Mouse (Mus musculus) G1E (cell line): ENCODE data around the gene St6galnac3. TPM values are rescaled to one million over a fixed set of nuclear protein-coding genes. Genes with fewer than 3 reads are reported as not detected.

Experiments used
- ATAC-seq: 2 replicates; pipeline ENCODE4 v1.8.0; 2016; ENCODE audit warnings: mild to moderate bottlenecking; ENCODE audit not compliant: insufficient number of reproducible peaks, poor library complexity, low FRiP score, severe bottlenecking; ENCODE audit errors: extremely low read depth
- DNase-seq: peaks from one replicate; pipeline ENCODE4 v3.0.0; 2012; ENCODE audit warnings: low spot score
- H3K27me3 ChIP-seq: 2 replicates; pipeline ENCODE4 v1.6.1; 2012; ENCODE audit warnings: mild to moderate bottlenecking, low read length, inconsistent platforms; ENCODE audit not compliant: insufficient read depth
- H3K36me3 ChIP-seq: replicated peaks from 2 replicates; pipeline ENCODE3; 2012; ENCODE audit warnings: mild to moderate bottlenecking, inconsistent platforms
- H3K4me1 ChIP-seq: 2 replicates; pipeline ENCODE4 v1.6.1; 2012; ENCODE audit warnings: low read depth, low read length, inconsistent platforms, mixed read lengths; ENCODE audit not compliant: insufficient read depth
- H3K4me3 ChIP-seq: 2 replicates; pipeline ENCODE4 v1.5.1; 2012; ENCODE audit warnings: low read depth, mild to moderate bottlenecking, inconsistent platforms, low read length, moderate library complexity, mixed read lengths
- H3K9me3 ChIP-seq: replicated peaks from 2 replicates; pipeline ENCODE4 v1.6.1; 2012; ENCODE audit warnings: inconsistent platforms
- CTCF ChIP-seq: IDR thresholded peaks from 2 replicates; pipeline ENCODE4 v1.5.1; 2012; ENCODE audit warnings: low read depth, low read length, inconsistent platforms, mixed read lengths
- GATA1 ChIP-seq: IDR thresholded peaks from 2 replicates; pipeline ENCODE4 v1.6.1; 2012; ENCODE audit warnings: borderline replicate concordance, low read length, inconsistent platforms, mixed read lengths
- GATA2 ChIP-seq: IDR thresholded peaks from 2 replicates; pipeline ENCODE4 v1.6.1; 2012; ENCODE audit warnings: low read depth, low read length, inconsistent platforms, borderline replicate concordance
- POLR2AphosphoS5 ChIP-seq: IDR thresholded peaks from 2 replicates; pipeline ENCODE4 v1.6.1; 2012; ENCODE audit warnings: low read depth, low read length, inconsistent platforms; ENCODE audit not compliant: insufficient replicate concordance
- TAL1 ChIP-seq: conservative IDR thresholded peaks from 2 replicates; pipeline ENCODE4 v1.6.1; 2012; ENCODE audit warnings: low read depth, low read length, inconsistent platforms, mixed read lengths
- polyA plus RNA-seq: library from polyadenylated mRNA; stranded (reverse); fragments of >175 nt; gene quantifications from 2 replicates; pipeline ENCODE4 v1.2.3, GENCODE M21; 2012
- total RNA-seq, 2 experiments: library from RNA; stranded (forward) in 1 of 2; stranded (reverse) in 1 of 2; fragments of 200-1000 nt in 1 of 2; fragments of >200 nt in 1 of 2; fragmentation: Nextera tagmentation in 1 of 2; gene quantifications; 2 replicates each; pipeline ENCODE4 v1.2.3; 2014 to 2017

St6galnac3 gene
- total and polyA plus RNA-seq, 3 experiments: 1.3 to 62.8 (median 45.7) TPM

GRCm38 (mm10) chr3:153291406-153292045, 433.4 kb downstream of the St6galnac3 start:
- Histone ChIP-seq H3K4me3 (no peak overlapping the region), H3K9me3 (no peaks in the 10 kb centered on the region), H3K36me3 (peaks cover 20% of the 10 kb centered on the region), H3K4me1 (peaks cover 5% of the 10 kb centered on the region), H3K27me3 (no peaks in the 10 kb centered on the region)
- ATAC-seq (no peak), DNase-seq (no peak)
- TF ChIP-seq TAL1 (no peak), CTCF (no peak), POLR2AphosphoS5 (no peak), GATA2 (no peak), GATA1 (no peak)

GRCm38 (mm10) chr3:153289971-153290370, 435.0 kb downstream of the St6galnac3 start:
- peaks cover 5% of the 10 kb centered on the region for H3K4me1 ChIP-seq
- peaks cover 20% of the 10 kb centered on the region for H3K36me3 ChIP-seq
- no peaks in the 10 kb centered on the region for H3K9me3 ChIP-seq
- ATAC-seq: no peak
- no peaks in the 10 kb centered on the region for H3K27me3 ChIP-seq
- TF ChIP-seq GATA1 (no peak), TAL1 (no peak), GATA2 (no peak), POLR2AphosphoS5 (no peak), CTCF (no peak)
- DNase-seq: no peak
- H3K4me3 ChIP-seq: no peak overlapping the region

- no peaks in the 10 kb centered on the region for H3K9me3 ChIP-seq
- DNase-seq (no peak), ATAC-seq (no peak)
- no peaks in the 10 kb centered on the region; the same call in 1 of the 2 replicates for H3K4me1 ChIP-seq
- H3K27me3 ChIP-seq: no peaks in the 10 kb centered on the region
- TF ChIP-seq TAL1 (no peak), POLR2AphosphoS5 (no peak)
- H3K4me3 ChIP-seq: no peak overlapping the region
- H3K36me3 ChIP-seq: peaks cover 14% of the 10 kb centered on the region
These were observed 437.4 kb downstream of the St6galnac3 start for GRCm38 (mm10) chr3:153287564-153287963.

DNA sequence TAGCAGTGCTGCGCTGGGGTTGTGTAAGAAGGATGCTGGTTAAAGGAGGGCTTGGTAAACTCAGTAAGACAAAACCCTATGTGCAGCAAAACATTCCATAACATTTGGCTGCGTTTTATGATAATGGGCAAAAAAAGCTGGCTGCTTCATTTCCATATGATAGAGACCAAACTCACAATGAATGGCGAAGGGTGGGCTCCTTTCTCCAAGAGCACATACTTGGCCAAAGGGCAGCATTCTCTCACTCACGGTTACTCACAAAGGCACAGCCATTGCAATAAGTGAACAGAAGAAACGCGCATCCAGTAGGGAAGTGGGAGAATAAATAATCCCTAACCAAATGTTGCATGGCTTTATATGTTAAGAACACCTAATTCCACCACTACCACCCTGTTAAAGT, 437.9 kb downstream of the St6galnac3 start:
- Histone ChIP-seq H3K9me3 (no peaks in the 10 kb centered on the region), H3K4me1 (no peaks in the 10 kb centered on the region; the same call in 1 of the 2 replicates), H3K27me3 (no peaks in the 10 kb centered on the region), H3K36me3 (peaks cover 10% of the 10 kb centered on the region), H3K4me3 (no peak overlapping the region)
- DNase-seq: no peak
- no peak for TF ChIP-seq GATA2
- TF ChIP-seq CTCF: no peak
- TF ChIP-seq POLR2AphosphoS5: no peak
- no peak for TF ChIP-seq TAL1
- no peak for TF ChIP-seq GATA1
- no peak for ATAC-seq

DNA sequence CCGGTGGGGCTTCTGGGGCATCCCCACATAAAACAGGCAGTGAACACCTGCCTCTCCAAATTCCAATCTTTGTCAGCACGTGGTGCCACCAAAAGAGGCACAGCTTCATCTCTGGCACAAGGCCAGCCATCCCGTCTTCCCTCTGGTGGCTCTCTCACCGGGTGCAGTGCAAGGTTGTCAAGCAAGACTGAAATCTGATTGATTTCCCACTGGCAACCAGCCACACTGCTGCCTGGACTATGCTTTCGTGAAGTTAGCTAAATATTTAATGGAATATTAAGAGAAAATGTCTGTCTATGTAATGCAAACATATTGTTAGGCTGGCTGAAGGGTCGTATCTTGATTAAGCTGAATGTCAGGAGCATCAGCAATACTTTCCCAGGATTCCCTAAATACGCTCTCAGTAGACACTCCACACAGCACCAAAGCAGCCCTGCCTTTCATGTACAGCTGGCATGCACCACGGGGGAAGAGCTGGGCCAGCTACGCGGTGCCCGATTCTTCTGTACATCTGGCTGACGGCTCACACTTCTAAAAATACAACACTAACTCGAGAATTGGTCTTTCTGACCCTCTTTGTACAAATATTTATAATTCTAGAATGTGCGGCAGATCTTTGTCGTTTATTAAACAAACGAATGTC, 442.7 kb downstream of the St6galnac3 start:
- ATAC-seq: no peak
- Histone ChIP-seq H3K4me1 (no peaks in the 10 kb centered on the region), H3K4me3 (no peak overlapping the region), H3K36me3 (peaks cover 15% of the 10 kb centered on the region), H3K27me3 (no peaks in the 10 kb centered on the region), H3K9me3 (no peaks in the 10 kb centered on the region)
- TF ChIP-seq POLR2AphosphoS5 (no peak), TAL1 (no peak), CTCF (no peak), GATA2 (no peak), GATA1 (no peak)
- no peak for DNase-seq

- no peak for DNase-seq
- peaks cover 4% of the 10 kb centered on the region; the same call in 1 of the 2 replicates for H3K9me3 ChIP-seq
- H3K4me1 ChIP-seq: 0 out of 2 replicates have a peak, but pooled peaks cover 2% of the 10 kb centered on the region
- H3K4me3 ChIP-seq: no peak overlapping the region
- no peak for TF ChIP-seq GATA1
- no peak for TF ChIP-seq POLR2AphosphoS5
- TF ChIP-seq GATA2: no peak
- TF ChIP-seq TAL1: no peak
- no peak for TF ChIP-seq CTCF
- H3K27me3 ChIP-seq: no peaks in the 10 kb centered on the region
- no peak for ATAC-seq
- peaks cover 17% of the 10 kb centered on the region for H3K36me3 ChIP-seq
These were observed 446.7 kb downstream of the St6galnac3 start for GRCm38 (mm10) chr3:153278249-153278648.
